Mouse (Mus musculus): Measurements from ENCODE around the gene Gm5485. TPM values are rescaled to one million over a fixed set of nuclear protein-coding genes. Genes with fewer than 3 reads are reported as not detected.

The Gm5485 gene
- total and polyA plus RNA-seq, 3 experiments = not detected

DNA sequence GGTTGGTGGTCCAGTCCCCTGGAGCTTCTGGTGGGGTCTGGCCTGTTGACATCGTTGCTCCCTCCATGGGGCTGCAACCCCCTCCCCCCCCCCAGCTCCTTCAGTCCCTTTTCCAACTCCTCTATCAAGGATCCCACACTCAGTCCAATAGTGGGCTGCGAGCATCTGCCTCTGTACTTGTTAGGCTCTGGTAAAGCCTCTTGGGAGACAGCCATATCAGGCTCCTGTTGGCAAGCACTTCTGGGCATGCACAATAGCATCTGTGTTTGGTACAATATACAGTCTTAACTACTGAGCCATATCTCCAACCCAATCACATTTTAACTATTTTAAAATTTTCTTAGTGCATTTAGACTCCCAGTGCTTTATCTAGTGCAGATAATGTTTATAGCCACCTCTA lies 25.2 kb downstream of the Gm5485 start:
- no peaks in the 10 kb centered on the region for H3K79me2 ChIP-seq (replicated peaks; ENCODE audit: control insufficient read depth, extremely low read depth, insufficient read depth, poor library complexity, severe bottlenecking)
- H3K4me1 ChIP-seq (ENCODE audit: control insufficient read depth in 1 of 2, insufficient read depth in 2 of 2) = no peaks in the 10 kb centered on the region
- H3K27me3 ChIP-seq (replicated peaks) = no peaks in the 10 kb centered on the region
- H3K4me3 ChIP-seq (replicated peaks in 1 of 3; ENCODE audit: low read depth in 2 of 3, low read length in 2 of 3, poor library complexity in 1 of 3) = no peak overlapping the region
- peaks cover 73% of the 10 kb centered on the region for H3K9me3 ChIP-seq (replicated peaks; ENCODE audit: low read length)
- H3K4me2 ChIP-seq (ENCODE audit: insufficient read depth, low read depth, poor library complexity, severe bottlenecking) = no peak overlapping the region
- DNase-seq (ENCODE audit: extremely low read depth) = no peak
- TF ChIP-seq ETS1 (conservative IDR thresholded peaks at IDR 0.05; ENCODE audit: low read depth, low read length) (no peak), MYC (IDR thresholded peaks at IDR 0.05; ENCODE audit: low read depth, low read length) (no peak), PAX5 (IDR thresholded peaks at IDR 0.05; ENCODE audit: low read length) (no peak), HCFC1 (IDR thresholded peaks at IDR 0.05; ENCODE audit: low read depth, low read length) (no peak), SMC3 (IDR thresholded peaks at IDR 0.05; ENCODE audit: low read depth, low read length) (no peak), CHD1 (IDR thresholded peaks at IDR 0.05; ENCODE audit: low read depth, low read length) (no peak), ZNF384 (IDR thresholded peaks at IDR 0.05; ENCODE audit: low read depth, low read length) (no peak), NRF1 (IDR thresholded peaks at IDR 0.05; ENCODE audit: low read depth, low read length) (no peak), IRF4 (IDR thresholded peaks at IDR 0.05; ENCODE audit: low read depth, low read length) (no peak), POLR2AphosphoS2 (IDR thresholded peaks at IDR 0.05; ENCODE audit: low read depth, low read length) (no peak)
- no peaks in the 10 kb centered on the region for H3K36me3 ChIP-seq (replicated peaks in 1 of 2; ENCODE audit: control insufficient read depth in 1 of 2, insufficient read depth in 1 of 2, low read length in 1 of 2)
- dilution Hi-C loops (cut with MboI; ENCODE audit: extremely low pct_ligation_motif_present, extremely low pct_unique_long_range_greater_than_20kb, low sequenced_read_pairs) = no loop called here
- no peak overlapping the region for H3K9ac ChIP-seq (ENCODE audit: insufficient read depth, low read depth)
- no peak overlapping the region for H3K27ac ChIP-seq (ENCODE audit: insufficient read depth, low read depth)
- in situ Hi-C loops (cut with MboI; ENCODE audit: low pct_ligation_motif_present, low pct_unique_long_range_greater_than_20kb, low sequenced_read_pairs) = no loop called here

DNA sequence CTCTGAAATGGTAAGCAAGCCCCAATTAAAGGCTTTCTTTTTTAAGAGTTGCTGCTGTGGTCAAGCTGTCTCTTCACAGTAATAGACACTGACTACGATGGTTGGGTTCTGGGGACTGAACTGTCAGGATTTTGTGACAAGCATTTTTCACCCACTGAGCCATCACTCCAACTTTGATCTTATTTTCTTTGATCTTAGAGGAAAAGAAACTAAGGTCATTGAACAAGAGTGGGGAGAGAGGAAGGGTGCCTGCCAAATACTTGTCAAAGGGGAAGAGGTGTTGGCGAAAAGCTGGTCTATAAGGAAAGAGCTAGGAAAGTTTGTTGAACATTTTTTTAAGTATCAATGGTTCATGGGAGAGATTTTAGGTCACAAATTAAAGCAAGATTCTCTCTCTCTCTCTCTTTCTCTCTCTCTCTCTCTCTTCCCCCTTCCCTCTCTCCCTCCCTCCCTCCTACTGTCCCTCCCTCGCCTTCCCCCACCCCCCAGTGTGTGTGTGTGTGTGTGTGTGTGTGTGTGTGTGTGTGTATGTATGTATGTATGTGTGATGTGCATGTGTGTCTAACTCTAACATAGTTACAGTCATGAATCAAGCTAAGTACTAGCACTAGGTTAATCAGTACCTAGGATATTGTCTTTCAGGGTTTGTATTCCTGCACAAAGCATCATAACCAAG lies 28.5 kb downstream of the Gm5485 start:
- no peak overlapping the region for H3K27ac ChIP-seq (ENCODE audit: insufficient read depth, low read depth)
- no peak overlapping the region for H3K9ac ChIP-seq (ENCODE audit: insufficient read depth, low read depth)
- no peak overlapping the region for H3K4me2 ChIP-seq (ENCODE audit: insufficient read depth, low read depth, poor library complexity, severe bottlenecking)
- H3K27me3 ChIP-seq (replicated peaks) = no peaks in the 10 kb centered on the region
- H3K36me3 ChIP-seq (replicated peaks in 1 of 2; ENCODE audit: control insufficient read depth in 1 of 2, insufficient read depth in 1 of 2, low read length in 1 of 2) = no peaks in the 10 kb centered on the region
- H3K79me2 ChIP-seq (replicated peaks; ENCODE audit: control insufficient read depth, extremely low read depth, insufficient read depth, poor library complexity, severe bottlenecking) = no peaks in the 10 kb centered on the region
- dilution Hi-C loops (cut with MboI; ENCODE audit: extremely low pct_ligation_motif_present, extremely low pct_unique_long_range_greater_than_20kb, low sequenced_read_pairs) = no loop called here
- DNase-seq (ENCODE audit: extremely low read depth) = no peak
- no peak for TF ChIP-seq USF1 (IDR thresholded peaks at IDR 0.05; ENCODE audit: low read depth, low read length)
- in situ Hi-C loops (cut with MboI; ENCODE audit: low pct_ligation_motif_present, low pct_unique_long_range_greater_than_20kb, low sequenced_read_pairs) = no loop called here
- peaks cover 62% of the 10 kb centered on the region for H3K9me3 ChIP-seq (replicated peaks; ENCODE audit: low read length)
- no peak overlapping the region for H3K4me3 ChIP-seq (replicated peaks in 1 of 3; ENCODE audit: low read depth in 2 of 3, low read length in 2 of 3, poor library complexity in 1 of 3)
- no peaks in the 10 kb centered on the region for H3K4me1 ChIP-seq (ENCODE audit: control insufficient read depth in 1 of 2, insufficient read depth in 2 of 2)

DNA sequence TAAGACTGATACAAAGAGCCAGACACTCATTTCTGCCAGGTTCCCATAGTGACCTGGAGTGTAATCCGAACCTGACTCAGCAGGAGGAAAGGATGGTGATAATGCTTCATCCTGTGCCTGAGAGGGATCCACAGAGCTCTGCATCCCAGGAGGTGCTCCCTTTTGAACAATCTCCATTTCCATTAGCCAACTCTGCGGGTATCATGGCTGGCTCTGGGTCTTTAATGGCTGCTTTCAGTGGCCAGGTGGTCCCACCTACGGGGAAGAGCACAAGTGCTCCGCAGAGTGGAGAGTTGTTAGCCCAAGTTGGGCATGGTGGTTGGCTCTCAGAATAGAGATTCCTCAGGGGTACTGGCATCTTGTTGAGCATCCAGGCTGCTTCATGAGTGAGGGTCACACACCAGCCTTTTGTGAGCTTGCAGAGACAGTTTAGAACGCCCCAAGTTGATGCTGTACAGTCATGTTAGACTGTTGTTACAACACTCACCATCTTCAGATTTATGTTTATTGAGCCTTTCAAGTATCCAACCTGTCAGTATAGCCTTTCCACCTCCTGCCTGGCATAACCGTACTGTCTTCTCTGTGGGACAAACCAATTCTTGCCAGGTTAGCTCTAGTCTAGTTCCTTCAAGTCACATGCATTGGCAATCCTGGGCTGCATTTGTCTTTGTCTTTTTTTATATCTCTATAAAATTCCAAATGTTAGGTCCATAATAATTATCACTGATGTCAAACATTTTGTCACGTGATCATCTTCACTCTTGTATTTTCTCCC lies 38.3 kb downstream of the Gm5485 start:
- Histone ChIP-seq H3K4me1 (ENCODE audit: control insufficient read depth in 1 of 2, insufficient read depth in 2 of 2) (no peaks in the 10 kb centered on the region), H3K27ac (ENCODE audit: insufficient read depth, low read depth) (no peak overlapping the region), H3K36me3 (replicated peaks in 1 of 2; ENCODE audit: control insufficient read depth in 1 of 2, insufficient read depth in 1 of 2, low read length in 1 of 2) (no peaks in the 10 kb centered on the region), H3K4me3 (replicated peaks in 1 of 3; ENCODE audit: low read depth in 2 of 3, low read length in 2 of 3, poor library complexity in 1 of 3) (no peak overlapping the region), H3K79me2 (replicated peaks; ENCODE audit: control insufficient read depth, extremely low read depth, insufficient read depth, poor library complexity, severe bottlenecking) (no peaks in the 10 kb centered on the region), H3K27me3 (replicated peaks) (no peaks in the 10 kb centered on the region), H3K4me2 (ENCODE audit: insufficient read depth, low read depth, poor library complexity, severe bottlenecking) (no peak overlapping the region), H3K9ac (ENCODE audit: insufficient read depth, low read depth) (no peak overlapping the region), H3K9me3 (replicated peaks; ENCODE audit: low read length) (peaks cover 61% of the 10 kb centered on the region)
- DNase-seq (ENCODE audit: extremely low read depth) = no peak
- TF ChIP-seq JUN (IDR thresholded peaks at IDR 0.05; ENCODE audit: insufficient read depth, low read depth, low read length) (no peak), MAFK (IDR thresholded peaks at IDR 0.05; ENCODE audit: insufficient replicate concordance, low read length) (no peak), TBP (conservative IDR thresholded peaks at IDR 0.05; ENCODE audit: low read depth, low read length) (no peak), NRF1 (IDR thresholded peaks at IDR 0.05; ENCODE audit: low read depth, low read length) (no peak), CTCF (conservative IDR thresholded peaks at IDR 0.05 in 1 of 2, IDR thresholded peaks at IDR 0.05 in 1 of 2; ENCODE audit: low read depth in 2 of 2, low read length in 2 of 2) (no peak), ZNF384 (IDR thresholded peaks at IDR 0.05; ENCODE audit: low read depth, low read length) (no peak), ETS1 (conservative IDR thresholded peaks at IDR 0.05; ENCODE audit: low read depth, low read length) (no peak), BHLHE40 (IDR thresholded peaks at IDR 0.05; ENCODE audit: low read depth, low read length) (no peak), ZMIZ1 (IDR thresholded peaks at IDR 0.05; ENCODE audit: low read depth, low read length) (no peak)
- in situ Hi-C loops (cut with MboI; ENCODE audit: low pct_ligation_motif_present, low pct_unique_long_range_greater_than_20kb, low sequenced_read_pairs) = no loop called here
- dilution Hi-C loops (cut with MboI; ENCODE audit: extremely low pct_ligation_motif_present, extremely low pct_unique_long_range_greater_than_20kb, low sequenced_read_pairs) = no loop called here
